Mouse (Mus musculus): Measurements from ENCODE around the gene Gjb4.

GRCm38 (mm10) chr4:127368379-127368973, 14.6 kb upstream of the Gjb4 start:
- TF ChIP-seq POLR2A (IDR thresholded peaks at IDR 0.05; ENCODE audit: low read depth, low read length), result no peak
- TF ChIP-seq CTCF (IDR thresholded peaks at IDR 0.05; ENCODE audit: borderline replicate concordance, insufficient read depth, low read length), result peak; percentile 98

All from embryonic fibroblast, embryonic 13.5 days (primary cell).